8 mouse cellular contexts compared by ENCODE assay signal in the genomic region with DNA sequence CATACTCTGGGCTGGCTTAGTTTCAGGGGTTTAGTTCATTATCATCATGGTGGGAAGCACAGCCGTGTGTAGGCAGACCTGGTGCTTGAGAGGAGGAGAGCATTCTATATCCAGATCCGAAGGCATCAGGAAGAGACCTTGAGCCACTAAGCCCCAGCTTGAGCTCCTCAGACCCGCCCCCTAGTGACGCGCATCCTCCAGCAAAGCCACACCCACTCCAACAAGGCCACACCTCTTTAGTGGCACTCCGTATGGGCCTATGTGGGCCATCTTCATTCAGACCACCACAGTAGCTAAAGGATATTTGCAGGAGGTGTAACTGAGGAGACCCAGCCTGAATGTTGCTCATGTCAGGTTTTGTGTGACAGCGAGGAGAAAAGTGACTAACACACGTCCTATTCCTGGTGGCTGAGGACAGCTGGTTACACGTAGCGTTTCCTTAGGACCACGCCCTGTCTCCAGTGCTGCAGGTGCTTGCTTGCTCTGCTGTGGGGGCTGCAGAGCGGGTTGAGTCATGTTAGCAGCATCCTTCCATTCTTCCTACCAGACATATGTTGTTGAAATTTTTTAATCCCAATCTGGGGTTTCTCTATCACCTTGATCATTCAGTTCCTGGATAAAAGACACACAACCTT. TPM values are rescaled to one million over a fixed set of nuclear protein-coding genes. Genes with fewer than 3 reads are reported as not detected.
DNase-seq lines count a peak whose midpoint lies in the region; ATAC-seq and TF ChIP-seq lines count a peak whose summit lies in the region.

No protein-coding gene starts in this region.

- peak; percentile 90 for DNase-seq in heart, adult 11 months
- DNase-seq in heart, postnatal 36 days: no peak
- DNase-seq in 3134 (ENCODE audit: extremely low read depth, insufficient read length, low spot score): peak; percentile 57
- DNase-seq in cerebellum, adult 11 months: no peak
- DNase-seq in urinary bladder, adult 2 months (ENCODE audit: low spot score): no peak

- no peaks in the 10 kb centered on the region for H3K36me3 ChIP-seq in intestine, embryonic 15.5 days

- ATAC-seq in intestine, embryonic 15.5 days: peak; percentile 85
- peak; percentile 72 for ATAC-seq in megakaryocyte-erythroid progenitor cell, adult 5-6 weeks (replicated peaks; ENCODE audit: low FRiP score, low TSS enrichment, poor library complexity, severe bottlenecking)

- intact Hi-C loops in heart, postnatal 36 days (cut with DNase I): loop anchor here (5.0 kb wide), 2 partner anchors 222 to 292 kb away; a partner anchor contains a TSS

- no peaks in the 10 kb centered on the region for H3K9me3 ChIP-seq in intestine, embryonic 15.5 days

- no peaks in the 10 kb centered on the region; the same call in 1 of the 2 replicates for H3K4me1 ChIP-seq in bone marrow, adult 2 months (ENCODE audit: control insufficient read depth, insufficient read depth, low read length)
- peaks cover 3% of the 10 kb centered on the region for H3K4me1 ChIP-seq in intestine, embryonic 15.5 days (replicated peaks)

- H3K4me3 ChIP-seq in bone marrow, adult 2 months (replicated peaks; ENCODE audit: control insufficient read depth, low read depth, low read length): peak overlapping the region; percentile 16
- H3K4me3 ChIP-seq in intestine, embryonic 15.5 days (replicated peaks): no peak overlapping the region

- no peak for TF ChIP-seq POLR2A in bone marrow, adult 2 months (IDR thresholded peaks at IDR 0.05; ENCODE audit: borderline replicate concordance, control insufficient read depth, low read depth, low read length)

- 58% methylated on average over 12 of the region's 12 CpGs for WGBS in bone marrow, adult 2 months
- 39% methylated on average over 12 of the region's 12 CpGs for WGBS in intestine, embryonic 15.5 days

- no peak for TF ChIP-seq CTCF in bone marrow, adult 2 months (IDR thresholded peaks at IDR 0.05; ENCODE audit: control insufficient read depth, insufficient read depth, low read length)

- no peaks in the 10 kb centered on the region for H3K27me3 ChIP-seq in intestine, embryonic 15.5 days (replicated peaks)

- no peak overlapping the region for H3K9ac ChIP-seq in intestine, embryonic 15.5 days

- peak overlapping the region; percentile 20; the same call in 1 of the 2 replicates for H3K4me2 ChIP-seq in intestine, embryonic 15.5 days (replicated peaks)

- H3K27ac ChIP-seq in bone marrow, adult 2 months (ENCODE audit: control insufficient read depth, insufficient read depth, low read depth, low read length, poor library complexity): no peak overlapping the region
- H3K27ac ChIP-seq in intestine, embryonic 15.5 days: no peak overlapping the region

RNA-seq across cellular contexts. Expression of a gene that starts 6.6 kb away (rescaled TPM):
- total RNA-seq in heart, postnatal 36 days (2021): under 1 TPM; 0.27 to 0.53 TPM
- 41.3 and 96.3 TPM in 2 replicates for polyA plus RNA-seq in bone marrow, adult 2 months (2011; ENCODE audit: insufficient read depth, insufficient read length, low replicate concordance, missing spikeins)
- 1.1 and 1.2 TPM in 2 replicates for polyA plus RNA-seq in intestine, embryonic 15.5 days (2015; fragmentation: Nextera tagmentation; extraction: Ambion mirVana)
- 1.6 and 3.9 TPM in 2 replicates for total RNA-seq in megakaryocyte-erythroid progenitor cell, adult 5-6 weeks (2014; fragmentation: Nextera tagmentation)
- total RNA-seq in megakaryocyte-erythroid progenitor cell, adult 5-6 weeks (2017): 3.2 and 3.9 TPM in 2 replicates
- polyA plus RNA-seq in urinary bladder, adult 2 months (2012; rRNA removed): 0.69 and 0.81 TPM in 2 replicates

Comparison
In these comparisons a context has a peak if more than half of its experiments do, and no peak if none do; other contexts are left out.
1. DNase-seq: peak in heart, adult 11 months (single experiment) and 3134 (single experiment); none in heart, postnatal 36 days (0 of 2), cerebellum, adult 11 months (single experiment) and urinary bladder, adult 2 months (single experiment).
2. RNA of a gene that starts 6.6 kb away (polyA plus RNA-seq): 41.3 to 96.3 TPM in bone marrow, adult 2 months; 1.1 to 1.2 TPM in intestine, embryonic 15.5 days and 0.69 to 0.81 TPM in urinary bladder, adult 2 months; every median in the first group is over 10 times any median in the second.